Mouse (Mus musculus): ENCODE data around the gene H2afv. TPM values are rescaled to one million over a fixed set of nuclear protein-coding genes. Genes with fewer than 3 reads are reported as not detected.
"Not testable (repeated sequence)": the region's sequence is repeated elsewhere in the genome, so short reads cannot be mapped to it uniquely, and the experiment has no call there.

H2afv gene
- polyA plus RNA-seq, 1 experiment from 2014 or later: 415 TPM

DNA sequence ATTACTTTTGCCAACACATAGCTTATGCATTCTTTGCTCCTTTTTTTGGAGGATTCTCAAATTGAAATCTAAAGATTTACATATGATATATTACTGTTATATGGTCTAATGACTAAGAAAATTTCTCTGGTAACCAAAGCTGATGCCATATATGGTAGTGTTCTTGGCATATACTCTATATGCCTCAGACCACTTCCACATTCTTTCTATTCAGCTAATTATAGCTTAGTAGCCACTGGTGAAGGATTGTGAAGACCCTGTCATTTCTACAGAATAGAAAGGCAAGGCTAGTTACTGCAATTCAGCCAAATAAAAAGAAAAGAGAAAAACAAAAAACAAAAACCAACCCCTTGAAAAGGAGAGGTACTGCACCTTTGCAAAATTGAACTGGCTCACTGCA, 27.8 kb upstream of the H2afv start:
- H3K27me3 ChIP-seq (replicated peaks; ENCODE audit: control insufficient read depth, insufficient read depth, low read length): no peaks in the 10 kb centered on the region
- H3K9ac ChIP-seq (ENCODE audit: low read depth, low read length): peak overlapping the region; percentile 59
- no peaks in the 10 kb centered on the region for H3K9me3 ChIP-seq (ENCODE audit: control insufficient read depth, low read length)
- 0 out of 2 replicates have a peak, but pooled peaks cover under 1% of the 10 kb centered on the region for H3K36me3 ChIP-seq (ENCODE audit: control insufficient read depth, insufficient read depth, low read length)
- peak overlapping the region; percentile 51 for H3K4me3 ChIP-seq (ENCODE audit: low read length)
- peak overlapping the region; percentile 76 for H3K4me2 ChIP-seq (ENCODE audit: low read depth, low read length)
- H3K27ac ChIP-seq (ENCODE audit: low read length): peak overlapping the region; percentile 78
- peaks cover 8% of the 10 kb centered on the region for H3K4me1 ChIP-seq (ENCODE audit: control insufficient read depth, insufficient read depth, low read length)
- no peak for ATAC-seq

DNA sequence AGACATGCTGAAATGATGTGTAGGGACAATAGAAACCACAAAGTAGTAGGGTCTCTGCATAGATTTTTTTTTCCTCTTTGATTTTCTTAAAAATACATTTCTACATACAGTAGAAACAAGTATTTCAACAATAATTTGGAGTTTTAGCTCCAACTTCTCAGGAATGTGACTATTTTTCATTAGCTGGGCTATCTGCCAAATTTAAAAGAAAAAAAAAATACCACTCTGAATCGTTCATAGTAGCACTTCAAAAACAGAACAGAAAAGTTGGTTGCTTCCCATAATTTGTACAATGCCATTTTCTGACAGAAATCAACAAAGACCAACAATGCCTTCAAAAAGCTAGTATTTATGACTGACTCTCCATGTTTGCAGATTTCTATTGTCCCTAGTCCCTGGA, 27.2 kb upstream of the H2afv start:
- no peaks in the 10 kb centered on the region for H3K27me3 ChIP-seq (replicated peaks; ENCODE audit: control insufficient read depth, insufficient read depth, low read length)
- peaks cover 8% of the 10 kb centered on the region for H3K4me1 ChIP-seq (ENCODE audit: control insufficient read depth, insufficient read depth, low read length)
- ATAC-seq: no peak
- WGBS: 7% methylated on average over 1 of the region's 1 CpGs
- H3K27ac ChIP-seq (ENCODE audit: low read length): peak overlapping the region; percentile 78
- peak overlapping the region; percentile 76 for H3K4me2 ChIP-seq (ENCODE audit: low read depth, low read length)
- peak overlapping the region; percentile 56 for H3K9ac ChIP-seq (ENCODE audit: low read depth, low read length)
- H3K36me3 ChIP-seq (ENCODE audit: control insufficient read depth, insufficient read depth, low read length): peaks cover 5% of the 10 kb centered on the region; the same call in 1 of the 2 replicates
- peak overlapping the region; percentile 51 for H3K4me3 ChIP-seq (ENCODE audit: low read length)
- H3K9me3 ChIP-seq (ENCODE audit: control insufficient read depth, low read length): no peaks in the 10 kb centered on the region

DNA sequence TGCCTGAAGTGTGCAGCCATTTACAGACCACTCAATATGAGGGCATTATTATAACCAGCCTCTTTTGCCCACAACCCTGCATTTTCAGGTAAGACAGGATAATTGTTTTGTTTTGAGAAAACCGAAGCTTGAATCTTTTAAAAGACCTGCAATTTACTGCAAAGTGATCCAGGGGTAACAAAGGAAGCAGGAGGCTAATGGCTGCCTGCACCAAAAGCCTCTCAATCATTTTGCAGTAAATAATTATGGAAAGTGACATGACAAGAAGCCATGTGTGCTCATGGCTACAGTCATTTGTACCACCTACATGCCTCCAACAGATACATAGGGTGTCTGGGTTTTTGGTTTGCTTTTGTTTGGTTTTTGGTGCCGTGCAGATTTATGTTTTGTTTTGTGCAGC, 26.8 kb upstream of the H2afv start:
- peak overlapping the region; percentile 76 for H3K4me2 ChIP-seq (ENCODE audit: low read depth, low read length)
- H3K36me3 ChIP-seq (ENCODE audit: control insufficient read depth, insufficient read depth, low read length): peaks cover 9% of the 10 kb centered on the region
- no peak for ATAC-seq
- peak overlapping the region; percentile 39; the same call in 1 of the 2 replicates for H3K9ac ChIP-seq (ENCODE audit: low read depth, low read length)
- no peaks in the 10 kb centered on the region for H3K9me3 ChIP-seq (ENCODE audit: control insufficient read depth, low read length)
- H3K4me3 ChIP-seq (ENCODE audit: low read length): peak overlapping the region; percentile 40
- 35% methylated on average over 2 of the region's 2 CpGs for WGBS
- H3K27ac ChIP-seq (ENCODE audit: low read length): no peak overlapping the region
- H3K27me3 ChIP-seq (replicated peaks; ENCODE audit: control insufficient read depth, insufficient read depth, low read length): no peaks in the 10 kb centered on the region
- H3K4me1 ChIP-seq (ENCODE audit: control insufficient read depth, insufficient read depth, low read length): peaks cover 8% of the 10 kb centered on the region

DNA sequence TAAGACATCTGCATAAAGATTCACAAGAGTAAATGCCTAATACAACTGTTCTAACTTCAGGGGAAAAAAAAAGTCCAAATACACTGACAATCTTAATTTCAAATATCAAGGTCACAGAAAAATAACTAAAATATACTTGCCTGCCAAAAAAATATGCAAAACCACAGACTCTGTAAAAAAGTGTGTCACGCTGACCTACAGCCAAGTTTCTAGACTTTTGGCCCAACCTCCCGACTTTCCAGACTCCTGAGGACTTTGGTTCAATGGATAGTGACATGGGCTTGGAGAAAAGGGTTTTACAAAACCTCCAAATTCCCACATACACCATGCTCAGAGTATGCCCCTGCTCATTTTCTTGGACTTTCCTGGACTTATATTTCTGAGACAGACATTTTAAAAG, 24.3 kb upstream of the H2afv start:
- Histone ChIP-seq H3K27me3 (replicated peaks; ENCODE audit: control insufficient read depth, insufficient read depth, low read length) (no peaks in the 10 kb centered on the region), H3K4me3 (ENCODE audit: low read length) (no peak overlapping the region), H3K9me3 (ENCODE audit: control insufficient read depth, low read length) (no peaks in the 10 kb centered on the region), H3K27ac (ENCODE audit: low read length) (no peak overlapping the region), H3K36me3 (ENCODE audit: control insufficient read depth, insufficient read depth, low read length) (peaks cover 11% of the 10 kb centered on the region), H3K9ac (ENCODE audit: low read depth, low read length) (no peak overlapping the region), H3K4me1 (ENCODE audit: control insufficient read depth, insufficient read depth, low read length) (peaks cover 5% of the 10 kb centered on the region), H3K4me2 (ENCODE audit: low read depth, low read length) (no peak overlapping the region)
- WGBS: 85% methylated on average over 2 of the region's 2 CpGs
- no peak for ATAC-seq

DNA sequence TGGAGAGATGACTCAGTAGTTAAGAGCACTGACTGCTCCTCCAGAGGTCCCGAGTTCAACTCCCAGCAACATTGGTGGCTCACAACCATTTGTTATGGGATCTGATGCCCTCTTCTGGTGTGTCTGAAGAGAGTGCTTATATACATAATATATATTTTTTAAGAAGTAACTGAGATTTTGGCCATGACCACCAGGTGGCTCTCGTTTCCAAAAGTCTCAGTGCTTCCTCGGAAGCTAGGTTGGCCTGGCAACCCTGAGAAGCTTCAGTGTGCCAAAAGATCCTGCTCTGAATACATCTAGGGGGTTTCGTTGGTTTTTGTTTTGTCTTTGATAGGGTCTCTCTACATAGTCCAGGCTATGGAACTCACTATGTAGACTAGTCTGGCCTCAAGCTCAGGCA, 20.9 kb upstream of the H2afv start:
- no peak overlapping the region for H3K9ac ChIP-seq (ENCODE audit: low read depth, low read length)
- H3K27me3 ChIP-seq (replicated peaks; ENCODE audit: control insufficient read depth, insufficient read depth, low read length): no peaks in the 10 kb centered on the region
- no peaks in the 10 kb centered on the region for H3K9me3 ChIP-seq (ENCODE audit: control insufficient read depth, low read length)
- H3K27ac ChIP-seq (ENCODE audit: low read length): no peak overlapping the region
- peaks cover 11% of the 10 kb centered on the region for H3K36me3 ChIP-seq (ENCODE audit: control insufficient read depth, insufficient read depth, low read length)
- H3K4me1 ChIP-seq (ENCODE audit: control insufficient read depth, insufficient read depth, low read length): no peaks in the 10 kb centered on the region; the same call in 1 of the 2 replicates
- ATAC-seq: peak; percentile 69
- 27% methylated on average over 4 of the region's 4 CpGs for WGBS
- no peak overlapping the region for H3K4me3 ChIP-seq (ENCODE audit: low read length)
- no peak overlapping the region for H3K4me2 ChIP-seq (ENCODE audit: low read depth, low read length)

DNA sequence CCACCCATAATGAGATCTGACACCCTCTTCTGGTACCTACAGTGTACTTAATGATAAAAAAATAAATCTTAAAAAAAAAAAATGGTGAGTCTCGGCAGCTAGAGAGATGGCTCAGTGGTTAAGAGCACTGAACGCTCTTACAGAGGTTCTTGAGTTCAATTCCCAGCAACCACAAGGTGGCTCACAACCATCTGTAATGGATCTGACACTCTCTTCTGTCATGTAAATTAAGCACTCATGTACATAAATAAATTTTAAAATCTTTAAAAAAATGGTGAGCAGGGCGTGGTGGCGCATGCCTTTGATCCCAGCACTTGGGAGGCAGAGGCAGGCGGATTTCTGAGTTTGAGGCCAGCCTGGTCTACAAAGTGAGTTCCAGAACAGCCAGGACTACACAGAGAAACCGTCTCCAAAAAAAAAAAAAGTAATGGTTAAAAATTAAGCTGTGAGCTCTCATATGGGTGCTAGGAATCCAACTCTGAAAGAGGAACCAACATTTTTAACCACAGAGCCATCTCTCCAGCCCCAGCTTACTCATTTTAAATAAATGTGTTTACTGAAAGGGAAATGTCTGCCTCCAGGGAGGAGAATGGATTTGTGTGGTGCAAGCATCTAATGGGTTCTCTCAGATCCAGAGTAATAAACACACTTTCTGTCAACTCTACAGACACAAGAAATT, 19.1 kb upstream of the H2afv start:
- Histone ChIP-seq H3K9ac (ENCODE audit: low read depth, low read length) (no peak overlapping the region), H3K4me3 (ENCODE audit: low read length) (no peak overlapping the region), H3K36me3 (ENCODE audit: control insufficient read depth, insufficient read depth, low read length) (peaks cover 11% of the 10 kb centered on the region), H3K27ac (ENCODE audit: low read length) (no peak overlapping the region), H3K27me3 (replicated peaks; ENCODE audit: control insufficient read depth, insufficient read depth, low read length) (no peaks in the 10 kb centered on the region), H3K9me3 (ENCODE audit: control insufficient read depth, low read length) (no peaks in the 10 kb centered on the region), H3K4me2 (ENCODE audit: low read depth, low read length) (no peak overlapping the region), H3K4me1 (ENCODE audit: control insufficient read depth, insufficient read depth, low read length) (no peaks in the 10 kb centered on the region)
- 83% methylated on average over 6 of the region's 6 CpGs for WGBS
- ATAC-seq: no peak

DNA sequence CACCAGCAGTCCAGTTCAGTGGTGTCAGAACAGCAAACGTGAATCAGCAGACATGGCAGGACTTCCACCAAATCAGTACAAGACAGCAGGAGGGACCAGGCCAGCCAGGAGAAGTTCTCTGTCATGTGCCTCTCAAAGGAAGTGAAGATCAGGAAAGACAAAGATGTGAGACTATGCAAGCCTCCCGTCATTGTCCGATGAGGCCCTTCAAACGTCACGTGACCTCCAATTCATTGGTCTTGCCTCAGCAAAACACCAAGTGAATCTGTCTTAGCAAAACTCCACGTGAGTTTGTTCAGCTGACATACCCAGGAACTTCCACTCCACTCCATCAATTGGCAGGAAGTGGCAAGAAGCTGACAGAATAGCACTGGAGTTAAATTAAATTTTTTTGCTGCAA, 11.8 kb upstream of the H2afv start:
- Histone ChIP-seq H3K27ac (ENCODE audit: low read length) (no peak overlapping the region), H3K4me3 (ENCODE audit: low read length) (no peak overlapping the region), H3K9ac (ENCODE audit: low read depth, low read length) (no peak overlapping the region), H3K27me3 (replicated peaks; ENCODE audit: control insufficient read depth, insufficient read depth, low read length) (no peaks in the 10 kb centered on the region), H3K36me3 (ENCODE audit: control insufficient read depth, insufficient read depth, low read length) (no peaks in the 10 kb centered on the region), H3K9me3 (ENCODE audit: control insufficient read depth, low read length) (no peaks in the 10 kb centered on the region), H3K4me1 (ENCODE audit: control insufficient read depth, insufficient read depth, low read length) (no peaks in the 10 kb centered on the region), H3K4me2 (ENCODE audit: low read depth, low read length) (no peak overlapping the region)
- 79% methylated on average over 6 of the region's 6 CpGs for WGBS
- ATAC-seq: no peak

DNA sequence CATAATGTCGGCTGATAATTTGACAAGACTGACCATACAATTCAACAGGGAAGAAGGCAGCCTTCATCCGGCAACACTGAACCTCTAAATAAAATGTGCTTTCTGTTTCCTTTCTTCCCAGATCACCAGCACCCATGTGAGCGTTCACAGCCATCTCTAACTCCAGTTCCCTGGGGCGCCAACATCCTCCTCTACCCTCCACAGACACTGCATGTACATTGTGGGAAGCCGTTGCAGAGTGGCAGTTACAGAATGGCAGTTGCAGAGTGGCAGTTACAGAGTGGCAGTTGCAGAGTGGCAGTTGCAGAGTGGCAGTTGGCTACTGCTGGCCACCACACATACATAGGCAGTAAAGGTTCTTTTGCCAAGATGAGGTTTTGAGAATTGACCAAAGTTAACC, 3.9 kb upstream of the H2afv start:
- not testable (repeated sequence) for H3K27me3 ChIP-seq (replicated peaks; ENCODE audit: control insufficient read depth, insufficient read depth, low read length); H3K27ac ChIP-seq (ENCODE audit: low read length); H3K4me2 ChIP-seq (ENCODE audit: low read depth, low read length); H3K9me3 ChIP-seq (ENCODE audit: control insufficient read depth, low read length); H3K4me1 ChIP-seq (ENCODE audit: control insufficient read depth, insufficient read depth, low read length); H3K9ac ChIP-seq (ENCODE audit: low read depth, low read length); H3K4me3 ChIP-seq (ENCODE audit: low read length); H3K36me3 ChIP-seq (ENCODE audit: control insufficient read depth, insufficient read depth, low read length); ATAC-seq
- 90% methylated on average over 5 of the region's 5 CpGs for WGBS

DNA sequence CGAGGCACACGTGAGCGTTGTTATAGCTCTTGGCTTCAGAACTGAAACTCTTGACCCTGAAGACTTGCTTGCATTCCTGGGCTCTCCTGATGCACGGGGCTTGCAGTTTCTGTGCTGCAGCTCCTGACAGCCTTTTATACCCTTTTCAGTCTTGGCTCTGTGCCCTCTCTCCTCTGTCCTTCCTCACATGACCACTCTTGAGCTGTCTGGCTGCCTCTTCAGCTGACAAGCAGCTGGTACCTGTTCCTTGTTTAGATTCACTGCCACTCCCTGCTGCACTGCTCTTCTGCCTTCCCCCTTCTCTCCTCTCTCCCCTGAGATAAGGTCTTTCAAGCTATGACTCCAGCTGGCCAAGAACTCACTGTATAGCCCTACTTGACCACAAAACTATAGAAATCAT, 3.2 kb upstream of the H2afv start:
- Histone ChIP-seq H3K27ac (ENCODE audit: low read length) (no peak overlapping the region), H3K4me3 (ENCODE audit: low read length) (no peak overlapping the region), H3K9me3 (ENCODE audit: control insufficient read depth, low read length) (no peaks in the 10 kb centered on the region), H3K36me3 (ENCODE audit: control insufficient read depth, insufficient read depth, low read length) (no peaks in the 10 kb centered on the region), H3K9ac (ENCODE audit: low read depth, low read length) (no peak overlapping the region), H3K4me2 (ENCODE audit: low read depth, low read length) (no peak overlapping the region), H3K4me1 (ENCODE audit: control insufficient read depth, insufficient read depth, low read length) (no peaks in the 10 kb centered on the region), H3K27me3 (replicated peaks; ENCODE audit: control insufficient read depth, insufficient read depth, low read length) (no peaks in the 10 kb centered on the region)
- ATAC-seq: no peak
- WGBS: 78% methylated on average over 4 of the region's 4 CpGs

DNA sequence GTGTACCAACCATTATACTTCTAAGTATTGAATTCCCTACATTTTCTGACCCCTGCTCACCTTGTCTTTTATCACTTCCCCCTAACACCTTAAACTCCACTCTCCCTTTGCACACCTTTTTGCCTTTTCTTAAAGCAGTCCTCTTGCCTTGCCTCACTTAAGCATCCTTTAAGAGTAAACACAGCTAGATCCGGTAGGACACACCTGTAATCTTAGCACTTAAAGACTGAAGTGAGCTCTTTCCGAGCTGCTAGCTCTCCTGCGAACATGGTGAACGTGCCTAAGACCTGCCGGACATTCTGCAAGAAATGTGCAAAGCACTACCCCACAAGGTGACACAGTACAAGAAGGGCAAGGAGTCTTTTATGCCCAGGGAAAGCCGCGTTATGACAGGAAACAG, 1.7 kb upstream of the H2afv start:
- H3K27ac ChIP-seq (ENCODE audit: low read length): no peak overlapping the region
- H3K36me3 ChIP-seq (ENCODE audit: control insufficient read depth, insufficient read depth, low read length): no peaks in the 10 kb centered on the region
- H3K4me1 ChIP-seq (ENCODE audit: control insufficient read depth, insufficient read depth, low read length): no peaks in the 10 kb centered on the region
- H3K27me3 ChIP-seq (replicated peaks; ENCODE audit: control insufficient read depth, insufficient read depth, low read length): no peaks in the 10 kb centered on the region
- no peak for ATAC-seq
- H3K4me3 ChIP-seq (ENCODE audit: low read length): no peak overlapping the region
- H3K9me3 ChIP-seq (ENCODE audit: control insufficient read depth, low read length): no peaks in the 10 kb centered on the region; the same call in 1 of the 2 replicates
- no peak overlapping the region for H3K4me2 ChIP-seq (ENCODE audit: low read depth, low read length)
- 84% methylated on average over 7 of the region's 7 CpGs for WGBS
- H3K9ac ChIP-seq (ENCODE audit: low read depth, low read length): no peak overlapping the region

All from intestine, embryonic 16.5 days (tissue).